Mouse (Mus musculus) adrenal gland, postnatal 0 days (tissue): Measurements from ENCODE around the gene Caprin1. TPM values are rescaled to one million over a fixed set of nuclear protein-coding genes. Genes with fewer than 3 reads are reported as not detected.

Experiments
- microRNA-seq: library from miRNA; unstranded; fragments of <30 nt; microRNA quantifications from one replicate; pipeline ENCODE4, GENCODE M21; 2016; ENCODE audit warnings: borderline replicate concordance; ENCODE audit not compliant: insufficient number of aligned reads
- polyA plus RNA-seq: library from polyadenylated mRNA; unstranded; fragments of >200 nt; fragmentation: Nextera tagmentation; extraction: Ambion mirVana; gene quantifications from 2 replicates; pipeline ENCODE4 v1.2.1, GENCODE M21; 2015

Gene Caprin1
- 119 and 176 TPM in 2 replicates for polyA plus RNA-seq

GRCm38 (mm10) chr2:103797491-103798009 lies at the start of gene Caprin1:
TSS of gene Caprin1 (minus strand) at chr2:103797649.

GRCm38 (mm10) chr2:103760906-103761716 lies 36.3 kb downstream of the Caprin1 start, which contains the start of gene Nat10:
TSS of gene Nat10 (minus strand) at chr2:103761270.

Small RNAs within 50 kb of the gene (microRNA-seq; reads per million reads assigned to microRNA genes)
- gene Gm22757 (not detected), gene Gm22761 (not detected)

Other genes with a start within 250 kb of the Caprin1 start
- 5.0 and 8.3 TPM in 2 replicates for gene Abtb2, start 231.3 kb downstream of the Caprin1 start, polyA plus RNA-seq
- 7.8 and 17.4 TPM in 2 replicates for gene Nat10, start 36.4 kb downstream of the Caprin1 start, polyA plus RNA-seq
- gene Lmo2, start 160.3 kb upstream of the Caprin1 start, polyA plus RNA-seq, result 33.2 and 37.4 TPM in 2 replicates
- 49.6 and 64.2 TPM in 2 replicates for gene Fbxo3, start 230.1 kb upstream of the Caprin1 start, polyA plus RNA-seq
- 1.1 and 2.4 TPM in 2 replicates for gene 4931422A03Rik, start 230.7 kb upstream of the Caprin1 start, polyA plus RNA-seq